Mouse (Mus musculus) kidney, adult 9 months (tissue): Measurements from ENCODE around the gene Mfsd4b2.

Experiments
- DNase-seq: peaks from one replicate; pipeline ENCODE4 v3.0.0; 2022

Mfsd4b2 gene

GRCm38 (mm10) chr10:39888621-39889020, 38.1 kb downstream of the Mfsd4b2 start:
- DNase-seq, result peak; percentile 37
